Mouse (Mus musculus) kidney, postnatal 25 days (tissue): ENCODE results near the gene Gm5148.

Source experiments
- DNase-seq, 2 experiments: peaks; one replicate each; pipeline ENCODE4 v3.0.0; 2021; ENCODE audit warnings: mixed read lengths in 2 of 2

Gm5148 gene

DNA sequence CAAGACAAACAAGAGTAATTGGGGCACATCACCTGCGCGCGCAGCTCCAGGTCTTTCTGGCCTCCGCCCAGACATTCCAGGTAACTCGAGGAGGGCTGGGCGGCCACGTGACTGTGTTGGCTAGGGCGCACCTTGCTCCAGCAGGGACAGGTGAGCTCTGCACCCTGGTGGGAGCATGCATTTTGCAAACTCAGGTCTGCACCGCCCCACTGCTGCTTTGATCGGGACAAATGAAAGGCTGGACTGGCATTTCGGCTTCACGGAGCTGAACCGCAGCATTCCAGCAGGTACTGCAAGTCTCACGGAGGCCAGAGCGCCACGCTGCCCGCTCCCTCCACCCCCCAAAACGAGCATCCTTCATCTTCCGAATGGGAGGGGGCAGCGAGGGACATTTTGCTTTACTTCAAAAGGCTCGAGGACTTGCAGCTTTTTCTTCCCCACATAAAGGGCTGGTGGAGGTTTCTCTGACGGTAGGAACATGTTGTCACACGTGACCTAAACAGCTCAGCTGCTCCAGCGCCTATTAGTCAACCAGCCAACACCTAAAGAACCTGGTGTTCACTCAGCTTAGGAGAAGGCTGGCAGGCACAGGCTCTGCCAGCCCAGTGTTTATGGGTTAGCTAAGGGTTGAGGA, at the start of gene Gm5148:
Gene Gm5148 (minus strand): TSS at position 320 of the 634 bp plus-strand sequence.
- peak; percentile 96 to 97 for DNase-seq

- DNase-seq = no peak
Measured at GRCm38 (mm10) chr3:37770951-37771350, 46.7 kb upstream of the Gm5148 start.

DNA sequence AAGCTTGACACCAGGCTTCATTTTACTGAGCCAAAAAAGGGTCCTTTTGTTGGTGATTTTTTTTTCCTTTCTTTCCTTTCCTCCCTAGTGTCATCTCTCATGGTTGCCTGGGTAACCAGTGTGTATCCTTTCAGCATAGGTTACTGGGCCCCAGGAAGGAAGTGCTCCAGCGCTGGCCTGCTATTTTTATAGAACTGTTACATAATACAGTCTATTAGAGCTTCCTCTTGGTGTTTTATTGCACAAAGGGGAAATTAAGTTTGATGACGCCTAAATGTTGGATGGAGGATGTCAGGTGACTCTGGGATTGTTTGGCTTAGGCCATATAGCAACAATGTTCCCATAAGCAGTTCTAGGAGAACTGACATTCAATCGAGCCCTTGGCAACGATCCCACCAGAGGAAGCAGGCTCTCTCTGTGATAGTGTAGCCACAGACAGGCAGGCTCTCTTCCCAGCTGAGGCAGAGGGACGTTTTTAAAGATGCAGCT, 45.0 kb upstream of the Gm5148 start:
- DNase-seq = peak; percentile 76 to 84

- no peak for DNase-seq
Measured at GRCm38 (mm10) chr3:37767147-37768015, 43.1 kb upstream of the Gm5148 start.

GRCm38 (mm10) chr3:37766628-37767027, 42.3 kb upstream of the Gm5148 start:
- no peak for DNase-seq

DNA sequence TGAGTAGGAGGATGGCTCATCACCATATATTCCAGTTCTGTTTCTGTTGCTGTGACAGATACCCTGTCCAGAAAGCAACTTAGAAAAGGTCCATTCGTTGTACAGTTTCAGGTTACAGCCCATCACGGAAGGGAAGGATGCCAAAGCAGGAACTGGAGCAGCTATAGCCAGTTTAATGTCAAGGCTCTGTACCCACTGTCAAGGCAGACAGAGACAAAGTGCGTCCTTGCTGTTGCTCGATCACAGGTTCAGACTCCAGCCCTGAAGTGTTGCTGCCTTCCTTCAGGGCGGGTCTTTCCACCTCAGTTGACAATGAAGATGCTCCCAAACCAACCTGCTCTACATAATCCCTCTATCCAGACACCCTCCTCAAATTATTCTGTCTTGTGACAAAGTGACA, 41.7 kb upstream of the Gm5148 start:
- DNase-seq = no peak

GRCm38 (mm10) chr3:37765275-37765674, 41.0 kb upstream of the Gm5148 start:
- no peak for DNase-seq

DNA sequence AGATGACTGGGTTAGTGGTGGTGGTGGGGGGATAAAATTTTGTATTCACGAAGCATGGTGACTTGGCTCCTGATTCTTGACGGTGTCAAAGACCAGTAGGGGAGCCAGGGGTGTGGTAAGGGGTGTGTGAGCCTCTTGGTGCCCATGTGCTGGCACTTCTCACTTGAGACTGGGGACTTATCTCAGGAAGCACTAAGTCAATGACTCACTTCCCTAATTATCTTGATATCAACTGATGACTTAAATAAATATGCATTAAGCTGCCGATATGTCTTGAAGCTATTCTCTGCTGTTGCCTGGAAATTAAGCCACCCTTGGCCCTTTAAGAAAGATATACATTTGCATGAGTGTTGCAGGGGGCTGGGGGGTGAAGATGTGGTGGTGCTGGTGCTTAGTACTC, 38.0 kb upstream of the Gm5148 start:
- no peak for DNase-seq

GRCm38 (mm10) chr3:37761741-37762140, 37.5 kb upstream of the Gm5148 start:
- DNase-seq = no peak

- DNase-seq = peak in 1 of 2 experiments; percentile 35
Measured at GRCm38 (mm10) chr3:37760866-37761265, 36.6 kb upstream of the Gm5148 start.

DNA sequence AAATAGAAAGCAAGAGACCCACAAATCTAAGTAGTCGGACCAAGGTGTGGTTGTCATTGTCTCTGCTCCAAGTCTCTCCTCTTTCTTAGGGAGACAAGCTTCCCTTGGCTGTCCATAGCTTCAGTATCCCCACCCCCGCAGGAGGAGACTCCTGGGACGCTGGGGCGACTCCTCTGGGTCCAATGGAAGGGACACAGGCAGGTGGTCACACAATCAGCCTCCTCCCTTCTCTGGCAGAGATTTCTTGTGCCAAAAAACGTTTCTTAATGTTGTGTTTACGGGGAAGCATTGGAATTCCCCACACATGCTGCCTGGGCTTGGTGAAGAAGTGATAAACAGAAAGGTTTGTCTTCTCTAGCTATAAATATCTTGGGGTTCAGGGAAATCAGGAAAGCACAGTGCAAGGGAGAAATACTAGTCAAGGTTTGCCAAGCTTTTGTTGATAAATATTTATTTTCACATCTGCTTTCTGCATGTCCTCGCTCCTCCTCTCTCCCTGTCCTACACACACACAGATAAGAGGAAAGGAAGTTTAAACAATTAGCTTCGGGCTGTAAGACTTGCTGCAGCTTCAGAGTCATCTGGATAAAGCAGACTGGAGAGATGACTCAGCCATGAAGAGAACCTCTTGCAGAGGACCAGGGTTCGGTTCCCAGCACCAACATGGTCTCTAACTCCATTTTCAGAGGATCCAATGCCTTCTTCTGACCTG, 34.5 kb upstream of the Gm5148 start:
- peak in 1 of 2 experiments; percentile 66 for DNase-seq

- DNase-seq = peak; percentile 58 to 80
Measured at GRCm38 (mm10) chr3:37758124-37758523, 33.8 kb upstream of the Gm5148 start.

DNA sequence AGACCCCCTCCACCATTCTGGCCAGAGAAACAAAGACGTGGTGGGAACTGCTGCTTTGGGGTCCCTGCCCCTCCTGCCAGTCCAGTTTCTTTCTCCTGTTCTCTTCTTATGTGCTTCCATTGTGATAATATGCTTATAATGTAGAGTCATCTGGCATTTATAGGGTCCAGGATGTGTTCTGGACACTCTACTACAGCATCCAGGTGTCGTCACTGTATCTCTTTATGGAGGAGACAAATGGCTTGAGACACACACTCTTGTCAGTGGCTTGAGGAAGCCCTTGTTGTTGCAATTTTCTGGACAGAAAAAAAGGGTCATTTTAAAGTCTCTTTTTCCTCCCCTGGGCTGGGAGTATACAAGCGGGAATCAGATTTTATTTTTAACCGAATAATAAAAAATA, 33.3 kb upstream of the Gm5148 start:
- no peak for DNase-seq

DNA sequence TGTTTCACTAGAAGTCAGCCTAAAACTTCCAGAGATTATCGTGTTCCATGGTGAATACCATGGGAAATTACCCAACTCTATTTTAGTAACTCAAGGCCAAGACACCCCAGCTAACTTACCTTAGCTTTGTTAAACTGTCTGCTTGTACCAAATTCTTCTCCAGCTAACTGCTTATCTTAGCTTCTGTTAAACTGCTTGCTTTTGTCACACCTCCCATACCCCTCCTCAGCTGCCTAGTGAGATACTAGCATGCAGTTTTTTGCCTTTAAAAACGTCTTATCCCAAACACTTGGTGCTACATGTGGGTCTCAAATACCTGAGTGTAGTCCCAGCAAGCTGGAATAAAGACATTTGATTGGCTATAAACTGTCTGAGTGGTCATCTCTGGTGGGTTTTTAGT, 31.7 kb upstream of the Gm5148 start:
- no peak for DNase-seq

GRCm38 (mm10) chr3:37754639-37755038, 30.3 kb upstream of the Gm5148 start:
- no peak for DNase-seq

DNA sequence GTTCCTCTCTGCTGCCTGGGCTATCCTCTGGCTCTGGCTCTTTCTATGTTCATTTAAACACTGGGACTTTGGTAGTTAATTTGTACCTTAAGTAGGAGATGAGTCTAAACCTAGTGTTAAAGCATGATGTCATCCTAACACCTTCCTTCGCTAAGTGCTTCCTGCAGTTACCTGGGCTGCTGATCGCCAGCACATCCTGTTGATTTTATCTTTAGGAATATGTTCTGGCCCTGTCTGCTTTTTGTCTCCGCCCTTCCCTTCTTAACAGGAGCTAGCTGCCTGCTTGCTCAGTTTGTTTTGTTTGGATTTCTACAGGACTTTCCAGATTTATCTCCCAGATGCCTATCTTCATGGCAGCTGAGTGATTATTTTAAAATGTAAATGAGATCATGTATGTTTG, 28.9 kb upstream of the Gm5148 start:
- DNase-seq = no peak

- peak; percentile 52 to 76 for DNase-seq
Measured at GRCm38 (mm10) chr3:37748002-37748733, 23.9 kb upstream of the Gm5148 start.

DNA sequence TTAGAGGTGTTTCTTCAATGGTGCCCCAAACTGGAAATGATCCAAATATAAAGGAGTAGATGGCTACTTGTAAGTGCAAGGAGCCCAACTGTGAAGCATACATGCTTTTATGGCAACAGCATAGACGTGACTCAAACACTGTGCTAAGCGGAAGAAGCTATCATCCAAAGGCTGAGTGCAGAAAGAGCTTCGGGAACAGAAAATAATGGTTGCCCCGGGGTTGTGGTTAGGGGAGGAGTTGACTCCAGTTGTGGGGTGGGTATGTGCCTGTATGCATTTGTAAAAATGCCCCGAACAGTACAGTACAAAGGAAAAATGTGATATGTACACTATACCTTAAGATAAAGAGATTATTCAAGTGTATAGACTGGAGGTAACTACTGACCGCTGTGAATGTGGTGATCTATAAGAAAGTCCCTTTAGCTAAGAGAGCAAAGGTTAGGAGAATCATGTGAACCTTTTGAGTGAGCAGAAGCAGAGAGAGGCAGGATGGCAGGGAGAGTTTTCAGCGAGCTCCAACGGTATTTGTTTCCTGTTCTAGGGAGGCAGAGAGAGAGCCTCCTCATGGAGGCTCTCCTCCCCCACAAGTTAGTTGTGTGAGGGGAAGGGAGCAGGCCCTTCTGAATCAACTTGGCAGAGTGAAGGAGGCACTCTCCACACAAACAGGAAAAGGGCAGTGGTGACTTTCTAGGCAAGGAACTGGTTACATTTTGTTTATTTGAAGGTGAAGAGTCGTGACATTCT, 23.1 kb upstream of the Gm5148 start:
- DNase-seq = no peak

DNA sequence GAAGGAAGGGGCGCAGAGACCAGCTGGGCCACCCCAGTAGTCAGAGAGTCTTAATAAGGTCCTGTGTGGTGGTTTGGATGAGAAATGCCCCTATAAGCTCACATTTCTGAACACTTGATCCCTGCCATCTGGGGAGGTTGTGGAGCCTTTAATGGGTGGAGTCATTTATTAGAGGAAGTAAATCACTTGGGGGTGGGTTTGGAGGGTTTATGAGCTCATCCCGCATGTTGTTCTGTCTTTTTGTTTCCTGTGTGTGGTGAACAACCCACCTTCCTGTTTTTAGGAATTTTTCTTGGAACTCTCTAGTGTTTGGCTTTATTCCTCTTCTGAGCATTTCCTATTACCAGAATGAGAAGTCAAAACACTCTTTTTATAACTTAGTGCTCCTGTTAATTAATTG, 19.8 kb upstream of the Gm5148 start:
- no peak for DNase-seq

DNA sequence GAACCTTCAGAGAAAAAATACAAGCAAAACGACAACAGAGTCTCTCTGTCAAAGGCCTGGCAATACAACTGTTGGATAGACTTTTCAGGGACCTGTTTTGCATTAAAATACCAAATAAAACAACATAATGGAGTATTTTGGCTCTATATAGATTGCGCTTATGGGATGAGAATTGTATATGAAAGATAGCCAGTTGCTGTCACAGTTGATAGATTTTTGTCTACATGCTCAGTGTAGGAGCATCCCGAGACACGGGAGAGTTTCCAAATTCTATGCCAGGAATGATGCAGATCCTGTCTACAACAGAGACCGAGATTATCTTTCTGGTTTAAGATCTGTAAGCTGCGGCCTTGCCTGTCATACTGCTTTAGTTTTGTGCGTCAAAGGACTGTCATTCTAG, 15.7 kb upstream of the Gm5148 start:
- no peak for DNase-seq

DNA sequence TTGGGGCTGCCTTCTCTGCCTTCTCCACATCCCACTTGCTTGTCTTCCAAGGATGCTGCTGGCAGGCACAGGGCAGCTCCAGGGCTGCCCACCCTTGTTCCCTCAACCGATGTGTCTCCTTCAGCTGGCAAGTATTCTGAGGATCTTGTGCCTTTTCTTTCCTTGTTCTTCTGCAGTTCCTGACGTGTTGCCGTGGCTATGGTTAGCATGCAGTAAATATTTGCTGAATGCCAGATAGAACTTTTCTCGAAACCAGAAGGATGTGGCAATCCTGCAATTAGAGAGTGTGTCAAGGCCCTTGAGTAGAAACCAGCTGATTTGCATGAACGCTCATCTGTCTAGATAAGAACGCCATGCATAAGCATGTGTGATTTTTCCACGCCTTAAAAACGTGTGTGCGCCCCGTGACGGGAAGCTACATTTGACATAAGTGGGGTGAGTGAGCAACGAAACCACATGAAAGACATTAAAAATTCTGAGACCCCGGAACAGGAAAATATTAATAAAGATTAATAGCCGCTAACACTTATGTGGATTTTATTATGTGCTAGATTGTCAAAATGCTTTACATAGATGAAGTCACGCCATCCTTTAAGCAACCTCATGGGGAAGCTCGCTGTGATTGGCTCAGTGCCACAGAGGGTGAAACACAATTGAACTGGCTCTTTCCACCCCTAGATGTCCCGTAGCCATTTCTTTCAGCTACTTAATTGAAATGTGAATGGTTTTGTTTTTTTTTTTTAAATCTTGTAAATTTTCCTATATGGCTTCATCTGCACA, 14.1 kb upstream of the Gm5148 start:
- DNase-seq = no peak
